Mouse (Mus musculus): ENCODE results near the gene Il1rl1.

GRCm38 (mm10) chr1:40428910-40429675 lies at the start of gene Il1rl1:
- TF ChIP-seq CTCF (IDR thresholded peaks at IDR 0.05; ENCODE audit: low read depth, low read length) (no peak), POLR2A (IDR thresholded peaks at IDR 0.05; ENCODE audit: extremely low read depth, insufficient read depth, low read length) (no peak)

Data from liver, adult 2 months (tissue).